Mouse (Mus musculus): Measurements from ENCODE around the gene Hist2h3b.

- TF ChIP-seq CTCF (IDR thresholded peaks at IDR 0.05; ENCODE audit: borderline replicate concordance, insufficient read depth, low read depth, low read length): no peak
- no peak for TF ChIP-seq POLR2A (IDR thresholded peaks at IDR 0.05; ENCODE audit: borderline replicate concordance, insufficient read depth, low read length)
These were observed 19.5 kb upstream of the Hist2h3b start for GRCm38 (mm10) chr3:96249034-96249345.

All from cerebellum, adult 2 months (tissue).